Mouse (Mus musculus) liver, embryonic 14.5 days (tissue): Measurements from ENCODE around the gene B4galt2. TPM values are rescaled to one million over a fixed set of nuclear protein-coding genes. Genes with fewer than 3 reads are reported as not detected.

Source experiments
- ATAC-seq: fragments of 200-750 bp; cut with Nextera tagmentation; 2 replicates; pipeline ENCODE4 v1.8.0; 2017; ENCODE audit warnings: moderate number of reproducible peaks, mild to moderate bottlenecking, moderate library complexity; ENCODE audit not compliant: insufficient read depth
- DNase-seq, 3 experiments: peaks; one replicate each; pipeline ENCODE4 v3.0.0-alpha.2; 2012 to 2013; ENCODE audit warnings: low read depth in 3 of 3, low spot score in 3 of 3
- H3K27ac ChIP-seq: fragments of 300-500 bp; sonication (generic); 2 replicates; pipeline ENCODE4 v1.5.1; 2014; ENCODE audit warnings: moderate library complexity, mild to moderate bottlenecking, control low read depth, inconsistent platforms
- H3K27me3 ChIP-seq: fragments of 300-500 bp; sonication (generic); 2 replicates; pipeline ENCODE4 v1.6.1; 2014; ENCODE audit warnings: mild to moderate bottlenecking, low read length, moderate library complexity; ENCODE audit not compliant: control insufficient read depth, insufficient read depth
- H3K36me3 ChIP-seq: fragments of 300-500 bp; sonication (generic); replicated peaks from 2 replicates; pipeline ENCODE4 v1.6.1; 2014; ENCODE audit warnings: low read depth; ENCODE audit not compliant: control insufficient read depth, insufficient read depth
- H3K4me1 ChIP-seq, 2 experiments: fragments of 200-500 bp in 1 of 2; fragments of 300-500 bp in 1 of 2; sonication (generic) in 1 of 2; replicated peaks; 2 replicates each; pipeline ENCODE4 v1.6.1; 2012 to 2014; ENCODE audit warnings: antibody characterized with exemption in 1 of 2, inconsistent platforms in 1 of 2, low read length in 1 of 2; ENCODE audit not compliant: control insufficient read depth in 2 of 2, insufficient read depth in 2 of 2
- H3K4me2 ChIP-seq: fragments of 300-500 bp; sonication (generic); 2 replicates; pipeline ENCODE4 v1.6.1; 2014; ENCODE audit warnings: low read depth, mild to moderate bottlenecking, control low read depth, moderate library complexity
- H3K4me3 ChIP-seq, 2 experiments: fragments of 200-500 bp in 1 of 2; fragments of 300-500 bp in 1 of 2; sonication (generic) in 1 of 2; 2 replicates each; pipeline ENCODE4 v1.5.1; 2012 to 2014; ENCODE audit warnings: low read depth in 2 of 2, low read length in 2 of 2, mild to moderate bottlenecking in 2 of 2, control low read depth in 1 of 2, inconsistent platforms in 1 of 2, moderate library complexity in 1 of 2; ENCODE audit not compliant: insufficient read depth in 1 of 2
- H3K9ac ChIP-seq: fragments of 300-500 bp; sonication (generic); replicated peaks from 2 replicates; pipeline ENCODE4 v1.6.1; 2014; ENCODE audit warnings: mild to moderate bottlenecking, control low read depth, moderate library complexity
- H3K9me3 ChIP-seq: fragments of 300-500 bp; sonication (generic); 2 replicates; pipeline ENCODE4 v1.6.1; 2016; ENCODE audit warnings: low read length, mixed read lengths; ENCODE audit not compliant: control insufficient read depth
- CTCF ChIP-seq: IDR thresholded peaks from 2 replicates; pipeline ENCODE4 v1.5.1; 2016; ENCODE audit warnings: antibody characterized with exemption, low read depth, control low read depth
- EP300 ChIP-seq: IDR thresholded peaks from 2 replicates; pipeline ENCODE4 v1.6.1; 2016; ENCODE audit warnings: antibody characterized with exemption, low read depth
- WGBS: fragments of 180-500 bp; shearing (Covaris S2); extraction: QIAGEN DNeasy Blood & Tissue Kit; methylation state at CpG from one replicate; pipeline ENCODE4 v1.1.7; 2014; ENCODE audit not compliant: insufficient replicate concordance; 5-methylcytosine and 5-hydroxymethylcytosine counted together
- polyA plus RNA-seq, 2 experiments: library from polyadenylated mRNA; depleted of rRNA in 1 of 2; stranded (reverse) in 1 of 2; unstranded in 1 of 2; fragments of >200 nt; fragmentation: Nextera tagmentation in 1 of 2; extraction: Ambion mirVana in 1 of 2; gene quantifications; 2 replicates each; pipeline versions ENCODE4 v1.2.1 to v1.2.3; 2012 to 2014

Gene B4galt2
- polyA plus RNA-seq, 2 experiments: 1.7 to 2.4 TPM

DNA sequence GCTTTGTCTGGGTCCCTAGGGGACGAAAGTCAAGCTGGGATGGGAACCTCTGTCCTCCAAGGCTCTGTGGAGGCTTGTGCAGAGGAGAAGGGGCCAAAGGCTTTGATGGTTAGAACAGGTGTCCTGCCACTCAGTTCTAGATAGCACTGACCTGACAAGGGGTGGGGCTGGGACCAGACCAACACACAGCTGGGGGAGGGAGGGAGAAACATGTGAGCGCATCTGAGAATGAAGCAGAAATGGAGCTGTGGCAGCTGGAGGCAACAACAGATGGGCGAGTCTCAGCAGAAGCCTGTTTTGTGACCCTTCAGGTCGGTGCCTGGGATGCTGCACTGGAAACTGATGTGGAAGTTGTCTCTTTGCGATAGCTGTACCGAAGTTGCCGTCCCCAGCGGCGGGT, 14.0 kb downstream of the B4galt2 start:
- Histone ChIP-seq H3K9ac (no peak overlapping the region), H3K27me3 (no peaks in the 10 kb centered on the region), H3K4me3 (no peak overlapping the region), H3K4me2 (no peak overlapping the region), H3K9me3 (no peaks in the 10 kb centered on the region), H3K27ac (no peak overlapping the region), H3K4me1 (peaks cover 11 to 27% of the 10 kb centered on the region in 2 experiments), H3K36me3 (peaks cover 51% of the 10 kb centered on the region)
- WGBS: 76% methylated on average over 9 of the region's 9 CpGs
- TF ChIP-seq CTCF: no peak
- TF ChIP-seq EP300: no peak
- no peak for ATAC-seq
- DNase-seq: no peak

- Histone ChIP-seq H3K4me1 (peaks cover 11 to 26% of the 10 kb centered on the region in 2 experiments), H3K27ac (no peak overlapping the region)
Observed at GRCm38 (mm10) chr4:117867823-117868222, 15.5 kb downstream of the B4galt2 start.

DNA sequence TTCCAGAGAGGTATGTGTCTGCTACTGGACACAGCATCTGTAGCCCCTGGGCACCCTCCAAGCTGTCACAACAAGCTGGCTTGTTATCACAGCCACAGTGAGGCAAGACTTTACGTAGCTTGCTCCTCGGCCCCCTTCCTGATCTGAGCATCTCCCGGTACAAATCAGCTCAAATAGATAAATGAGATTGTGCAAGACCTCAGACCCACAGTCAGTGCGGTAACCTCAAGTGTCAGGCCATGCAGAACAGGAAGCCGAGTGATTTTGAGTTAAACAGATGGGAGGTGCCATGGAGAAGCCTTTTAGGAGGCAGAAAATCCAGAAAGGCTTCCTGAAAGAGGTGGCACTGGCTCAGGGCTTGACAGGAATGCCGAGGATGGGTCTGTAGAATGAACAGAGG, 16.3 kb downstream of the B4galt2 start:
- DNase-seq: no peak
- 25% methylated on average over 6 of the region's 6 CpGs for WGBS
- H3K9me3 ChIP-seq: no peaks in the 10 kb centered on the region
- peaks cover 3 to 17% of the 10 kb centered on the region in 2 experiments for H3K4me1 ChIP-seq
- no peak overlapping the region for H3K27ac ChIP-seq
- H3K27me3 ChIP-seq: no peaks in the 10 kb centered on the region
- H3K4me2 ChIP-seq: no peak overlapping the region
- H3K4me3 ChIP-seq: no peak overlapping the region
- no peak overlapping the region; the same call in 1 of the 2 replicates for H3K9ac ChIP-seq
- ATAC-seq: no peak
- peaks cover 74% of the 10 kb centered on the region for H3K36me3 ChIP-seq
- TF ChIP-seq EP300 (no peak), CTCF (no peak)

More at GRCm38 (mm10) chr4:117867823-117868222, 15.5 kb downstream of the B4galt2 start:
- H3K9ac ChIP-seq: no peak overlapping the region
- TF ChIP-seq CTCF (peak; percentile 88), EP300 (no peak)
- H3K27me3 ChIP-seq: no peaks in the 10 kb centered on the region
- ATAC-seq (no peak), DNase-seq (peak in 1 of 3 experiments; percentile 44)
- no peak overlapping the region for H3K4me3 ChIP-seq
- no peaks in the 10 kb centered on the region for H3K9me3 ChIP-seq
- H3K36me3 ChIP-seq: peaks cover 66% of the 10 kb centered on the region
- no peak overlapping the region for H3K4me2 ChIP-seq
- 19% methylated on average over 24 of the region's 24 CpGs for WGBS

DNA sequence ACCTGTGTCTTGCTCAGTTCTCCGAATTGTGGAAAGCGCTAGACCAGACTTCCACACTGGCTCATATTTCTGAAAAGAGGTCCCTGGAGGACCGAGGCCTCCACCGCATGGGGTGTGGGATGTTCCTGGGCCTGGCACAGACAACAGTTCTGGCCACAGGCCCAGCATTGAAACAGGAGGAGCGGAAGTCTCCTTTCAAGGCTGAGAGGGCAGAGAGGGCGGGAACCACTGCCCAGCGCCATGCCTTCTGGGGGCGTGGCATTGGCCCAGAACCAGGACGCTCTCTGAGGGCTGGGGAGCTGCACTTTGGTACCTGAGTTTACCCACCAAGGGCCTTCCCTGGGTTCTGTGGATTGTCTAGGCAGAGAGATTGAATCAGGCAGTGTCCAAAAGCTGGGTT, 17.2 kb downstream of the B4galt2 start:
- ATAC-seq (no peak), DNase-seq (no peak)
- no peaks in the 10 kb centered on the region for H3K27me3 ChIP-seq
- H3K27ac ChIP-seq: no peak overlapping the region
- peaks cover 0 to 8% of the 10 kb centered on the region in 2 experiments; a peak in 2 of 4 replicates for H3K4me1 ChIP-seq
- 83% methylated on average over 9 of the region's 9 CpGs for WGBS
- no peak overlapping the region for H3K4me3 ChIP-seq
- no peak overlapping the region for H3K9ac ChIP-seq
- peaks cover 84% of the 10 kb centered on the region for H3K36me3 ChIP-seq
- no peak overlapping the region for H3K4me2 ChIP-seq
- no peaks in the 10 kb centered on the region for H3K9me3 ChIP-seq
- TF ChIP-seq EP300: no peak
- TF ChIP-seq CTCF: no peak

GRCm38 (mm10) chr4:117862823-117863222, 20.5 kb downstream of the B4galt2 start:
- no peak for TF ChIP-seq CTCF
- no peak for TF ChIP-seq EP300
- 60% methylated on average over 4 of the region's 4 CpGs for WGBS
- no peaks in the 10 kb centered on the region for H3K9me3 ChIP-seq
- ATAC-seq (0 out of 2 replicates have a peak, but pooled peaks have one; percentile 17), DNase-seq (no peak)
- no peak overlapping the region for H3K9ac ChIP-seq
- H3K4me2 ChIP-seq: no peak overlapping the region
- peaks cover 0 to 3% of the 10 kb centered on the region in 2 experiments; a peak in 1 of 4 replicates for H3K4me1 ChIP-seq
- H3K36me3 ChIP-seq: peaks cover 100% of the 10 kb centered on the region
- no peak overlapping the region for H3K27ac ChIP-seq
- no peaks in the 10 kb centered on the region for H3K27me3 ChIP-seq
- no peak overlapping the region for H3K4me3 ChIP-seq
